Mouse (Mus musculus) brown adipose tissue, adult 24 weeks (tissue): Measurements from ENCODE around the gene Ccnt2. TPM values are rescaled to one million over a fixed set of nuclear protein-coding genes. Genes with fewer than 3 reads are reported as not detected.
"Not testable (repeated sequence)": the region's sequence is repeated elsewhere in the genome, so short reads cannot be mapped to it uniquely, and the experiment has no call there.

Experiments
- H3K27ac ChIP-seq: fragments of 200-500 bp; replicated peaks from 2 replicates; pipeline ENCODE4 v1.5.1; 2012; ENCODE audit warnings: low read depth, mild to moderate bottlenecking, low read length
- H3K4me1 ChIP-seq: fragments of 200-500 bp; 2 replicates; pipeline ENCODE4 v1.6.1; 2012; ENCODE audit warnings: low read length, mixed read lengths; ENCODE audit not compliant: control insufficient read depth, insufficient read depth, insufficient read length
- H3K4me3 ChIP-seq: fragments of 200-500 bp; 2 replicates; pipeline ENCODE4 v1.5.1; 2012; ENCODE audit warnings: low read depth, mild to moderate bottlenecking, low read length, moderate library complexity; ENCODE audit not compliant: insufficient read depth
- polyA plus RNA-seq: library from polyadenylated mRNA; stranded (reverse); fragments of >200 nt; gene quantifications from 2 replicates; pipeline ENCODE4 v1.2.4, GENCODE M21; 2012; ENCODE audit not compliant: missing spikeins, insufficient read depth, insufficient read length

The Ccnt2 gene
- polyA plus RNA-seq = 9.3 and 12.0 TPM in 2 replicates

DNA sequence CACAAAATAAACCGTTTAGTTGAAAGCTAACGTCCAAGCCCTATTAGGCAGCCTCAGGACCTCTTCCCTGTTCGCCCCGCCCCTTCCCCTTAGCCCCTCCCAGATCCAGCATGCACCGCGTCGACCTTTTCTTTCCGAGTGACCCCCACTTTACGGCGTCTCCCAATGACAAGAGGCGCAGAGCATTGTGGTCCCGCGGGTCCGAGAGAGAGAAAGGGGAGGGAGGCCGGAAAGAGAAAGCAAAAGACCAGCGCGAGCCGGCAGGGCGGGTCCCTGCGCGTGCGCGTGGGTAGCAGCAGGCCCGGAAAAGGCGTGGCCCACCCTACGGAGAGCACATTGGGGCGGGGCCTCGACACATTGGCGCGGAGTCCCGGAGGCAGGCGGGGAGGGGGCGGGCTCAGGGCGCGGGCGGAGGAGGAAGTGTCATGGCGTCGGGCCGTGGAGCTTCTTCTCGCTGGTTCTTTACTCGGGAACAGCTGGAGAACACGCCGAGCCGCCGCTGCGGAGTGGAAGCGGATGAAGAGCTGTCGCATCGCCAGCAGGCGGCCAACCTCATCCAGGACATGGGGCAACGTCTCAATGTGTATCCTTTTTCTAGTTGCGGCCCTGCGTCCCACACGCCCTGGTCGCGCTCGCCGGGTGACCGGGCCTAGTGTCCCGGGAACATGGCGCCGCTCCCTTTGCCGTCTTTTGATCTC is at the start of gene Ccnt2:
Ccnt2 (plus strand) TSS at position 362 of the 698 bp plus-strand sequence.
- peak within 1 kb of the TSS; percentile 96 for H3K27ac ChIP-seq
- H3K4me3 ChIP-seq = peak within 1 kb of the TSS; percentile 87

DNA sequence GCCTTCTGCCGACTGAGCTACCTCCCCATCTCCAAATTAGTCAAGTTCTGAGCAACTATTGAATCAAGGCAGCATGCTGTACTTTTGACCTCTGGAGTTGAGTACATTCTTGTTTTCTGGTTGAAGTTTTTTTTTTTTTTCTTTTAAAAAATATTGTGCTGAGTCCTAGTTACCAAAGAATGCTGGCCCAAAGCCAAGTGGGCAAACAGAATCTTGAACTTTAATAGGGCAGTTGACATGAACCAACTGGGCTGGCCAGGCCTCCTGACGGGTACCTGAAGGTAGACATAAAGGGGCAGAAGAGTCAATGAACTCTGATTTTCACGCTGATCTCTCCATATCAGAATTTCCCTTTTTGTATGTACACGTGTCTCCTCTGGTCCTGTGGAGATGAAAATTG is 44.9 kb upstream of the Ccnt2 start, which contains the start of gene Acmsd:
Acmsd (plus strand) TSS at position 318 of the 400 bp plus-strand sequence.
- Histone ChIP-seq H3K4me1 (no peaks in the 10 kb centered on the region), H3K27ac (no peak within 1 kb of the TSS), H3K4me3 (no peak within 1 kb of the TSS)

More for the DNA sequence above, at the start of gene Ccnt2:
- H3K4me1 ChIP-seq = peaks cover 7% of the 10 kb centered on the region; the same call in 1 of the 2 replicates

DNA sequence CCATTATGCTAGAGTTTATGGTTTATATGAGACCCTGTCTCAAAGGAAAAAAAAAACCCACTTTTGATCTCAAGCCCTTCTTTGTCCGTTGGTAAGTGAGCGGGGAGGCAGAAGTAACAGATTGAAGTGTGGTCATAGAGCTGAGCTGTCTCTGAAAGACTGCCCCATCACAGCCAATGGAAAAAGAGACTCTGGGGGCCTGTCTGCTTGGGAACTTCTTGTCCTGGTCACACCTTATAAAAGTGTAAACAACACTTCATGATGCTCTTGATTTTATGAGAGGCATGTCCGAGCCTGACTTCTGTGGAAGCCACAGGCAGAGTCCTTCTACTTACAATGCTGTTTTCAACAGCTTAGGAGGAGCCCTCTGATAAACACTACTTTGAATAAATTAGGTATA is 42.9 kb upstream of the Ccnt2 start:
- H3K4me1 ChIP-seq = no peaks in the 10 kb centered on the region
- no peak overlapping the region for H3K4me3 ChIP-seq
- H3K27ac ChIP-seq = no peak overlapping the region

DNA sequence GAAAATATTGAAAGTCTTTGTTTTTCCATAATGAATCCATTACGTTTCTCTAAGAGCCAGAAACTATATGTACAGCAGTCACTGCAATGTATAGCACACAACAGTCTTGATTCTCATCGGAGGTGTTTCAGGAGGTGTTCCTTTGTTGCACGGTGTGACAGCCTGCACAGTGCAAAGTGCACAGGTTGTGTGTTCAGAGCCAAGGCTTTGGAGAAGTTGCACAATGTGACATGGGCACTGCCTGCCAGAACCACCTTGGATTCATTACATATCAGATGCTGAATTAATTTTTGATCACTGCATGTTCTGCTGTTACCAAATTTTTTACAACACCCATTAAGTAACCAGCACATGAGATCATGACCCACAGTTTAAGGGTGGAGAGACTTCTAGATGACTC is 41.5 kb upstream of the Ccnt2 start:
- Histone ChIP-seq H3K4me3 (no peak overlapping the region), H3K4me1 (no peaks in the 10 kb centered on the region), H3K27ac (no peak overlapping the region)

DNA sequence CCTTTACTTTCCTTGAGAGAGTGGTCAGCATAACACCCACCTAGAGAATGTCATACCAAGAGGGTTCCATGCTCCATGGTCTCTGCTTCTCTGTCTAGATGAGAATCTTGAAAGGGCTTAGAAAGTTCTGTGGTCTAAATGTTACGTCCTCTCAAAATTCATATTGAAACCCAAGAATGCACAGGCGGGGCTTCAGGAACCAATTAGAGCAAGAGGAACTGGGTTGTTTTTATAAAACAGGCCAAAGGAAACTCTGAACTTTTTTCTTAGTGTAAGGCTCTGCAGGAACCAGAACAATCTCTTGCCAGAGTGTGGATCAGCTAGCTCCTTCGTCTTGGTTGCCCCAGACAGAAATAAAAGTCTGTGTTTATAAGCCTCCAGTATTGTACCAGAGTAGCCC is 41.1 kb upstream of the Ccnt2 start:
- Histone ChIP-seq H3K4me3 (no peak overlapping the region), H3K27ac (no peak overlapping the region), H3K4me1 (no peaks in the 10 kb centered on the region)

DNA sequence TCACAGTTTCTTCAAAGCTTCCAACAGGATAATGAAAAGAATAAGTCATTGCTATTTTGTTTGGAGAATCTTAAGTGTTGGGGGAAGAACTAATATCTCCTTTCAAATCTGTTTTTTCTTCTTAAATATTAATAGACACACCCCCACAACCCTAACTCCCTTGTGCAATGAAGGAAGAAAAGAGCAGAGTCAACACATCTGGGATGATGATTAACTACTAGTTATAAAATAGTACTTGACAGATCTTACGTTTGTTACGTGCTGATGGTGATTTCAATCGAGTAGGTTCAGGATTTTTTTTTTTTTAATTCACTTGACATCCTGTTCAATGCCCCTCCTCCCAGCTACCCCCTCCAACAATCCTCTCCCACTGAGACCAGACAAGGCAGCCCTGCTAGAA is 38.6 kb upstream of the Ccnt2 start:
- Histone ChIP-seq H3K4me1 (no peaks in the 10 kb centered on the region), H3K4me3 (no peak overlapping the region), H3K27ac (no peak overlapping the region)

DNA sequence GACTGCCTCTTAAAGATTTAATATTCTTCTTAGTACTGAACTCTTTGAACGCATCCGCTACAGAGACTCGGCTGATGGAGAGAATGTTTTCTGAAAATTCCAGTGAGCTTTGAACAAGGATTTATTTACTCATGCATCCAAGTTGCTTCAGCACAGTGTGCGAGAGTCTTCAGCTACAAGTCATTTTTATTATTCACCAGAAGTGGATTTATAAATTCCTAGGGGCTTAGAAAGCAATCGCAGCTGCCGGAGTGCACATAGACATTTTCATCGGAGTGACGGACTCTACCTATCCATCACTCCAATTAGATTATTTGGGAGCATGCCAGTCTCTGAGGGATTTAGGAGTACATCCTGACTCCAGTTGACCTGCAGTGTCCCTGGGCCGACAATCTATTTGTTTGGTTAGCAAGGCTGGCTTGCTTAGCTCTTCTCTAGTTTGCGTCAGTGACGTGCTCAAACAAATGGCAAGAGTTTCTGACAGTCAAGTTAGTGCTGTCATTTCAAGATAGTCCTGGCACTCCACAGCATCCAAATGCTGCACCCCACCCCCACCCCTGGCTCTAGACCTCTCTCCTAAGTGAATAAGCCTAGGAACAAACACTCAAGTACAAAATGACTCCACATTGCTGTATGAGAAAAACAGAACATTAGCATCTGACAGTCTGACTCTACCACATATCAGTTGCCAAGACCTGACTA is 23.4 kb upstream of the Ccnt2 start:
- Histone ChIP-seq H3K4me1 (no peaks in the 10 kb centered on the region), H3K27ac (no peak overlapping the region), H3K4me3 (no peak overlapping the region)

DNA sequence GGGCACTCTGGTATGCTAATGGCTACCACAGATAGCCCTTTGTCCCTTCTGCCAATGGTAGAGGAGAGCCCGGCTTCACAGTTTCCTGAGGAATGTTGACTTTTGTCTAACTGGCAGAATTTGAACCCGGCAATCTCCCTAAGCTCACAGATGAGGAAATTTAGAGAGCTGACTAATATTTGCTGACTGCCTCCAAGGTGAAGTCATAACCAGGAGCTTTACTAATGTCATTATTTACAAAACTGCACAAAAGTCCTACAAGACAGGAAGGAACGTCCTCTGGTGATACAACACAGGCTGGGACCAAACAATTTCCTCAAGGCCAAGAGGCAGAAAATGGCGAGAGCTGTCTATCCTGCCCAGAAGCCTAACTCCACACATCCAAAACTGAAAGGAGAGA is 18.2 kb upstream of the Ccnt2 start:
- H3K4me3 ChIP-seq = no peak overlapping the region
- H3K27ac ChIP-seq = no peak overlapping the region
- H3K4me1 ChIP-seq = no peaks in the 10 kb centered on the region

DNA sequence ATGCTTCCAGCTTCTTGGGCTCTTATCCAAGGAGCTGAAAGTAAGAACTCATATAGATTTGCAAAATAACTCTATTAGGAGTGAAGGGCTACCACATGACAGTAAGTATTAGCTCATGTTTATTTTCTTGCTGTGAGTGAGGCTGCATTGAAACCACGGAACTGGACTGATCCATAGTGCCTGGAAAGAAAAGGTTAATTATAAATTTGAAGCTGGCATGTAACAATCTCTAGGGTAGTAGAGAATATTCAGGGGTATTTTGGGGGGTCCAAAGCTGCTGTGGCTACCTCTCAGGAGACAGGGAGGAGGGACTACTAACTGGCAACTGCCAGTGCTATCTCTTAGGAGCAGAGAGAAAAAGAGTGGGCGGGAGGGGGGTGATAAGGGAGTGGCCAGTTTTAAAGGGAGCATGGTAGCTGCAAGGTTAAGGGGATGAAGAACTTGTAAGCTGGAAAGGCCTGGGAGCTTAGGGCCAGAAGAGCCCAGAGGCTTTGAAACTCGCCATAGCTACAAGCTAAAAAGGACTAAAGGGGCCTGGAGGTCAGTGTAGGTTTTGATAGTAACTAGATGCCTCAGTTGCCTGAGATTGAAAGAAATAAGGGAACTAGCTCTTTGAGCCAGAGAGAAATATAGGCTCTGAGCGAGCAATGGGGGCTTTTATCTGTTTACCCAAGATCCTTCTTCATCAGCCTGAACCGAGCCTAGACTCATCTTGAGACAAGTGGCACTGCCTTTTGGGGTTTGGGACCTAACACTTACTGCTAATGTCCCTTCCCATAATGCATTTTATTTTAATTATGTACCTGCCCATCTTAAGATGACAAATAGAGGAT is 17.4 kb upstream of the Ccnt2 start:
- Histone ChIP-seq H3K27ac (no peak overlapping the region), H3K4me1 (no peaks in the 10 kb centered on the region), H3K4me3 (no peak overlapping the region)

DNA sequence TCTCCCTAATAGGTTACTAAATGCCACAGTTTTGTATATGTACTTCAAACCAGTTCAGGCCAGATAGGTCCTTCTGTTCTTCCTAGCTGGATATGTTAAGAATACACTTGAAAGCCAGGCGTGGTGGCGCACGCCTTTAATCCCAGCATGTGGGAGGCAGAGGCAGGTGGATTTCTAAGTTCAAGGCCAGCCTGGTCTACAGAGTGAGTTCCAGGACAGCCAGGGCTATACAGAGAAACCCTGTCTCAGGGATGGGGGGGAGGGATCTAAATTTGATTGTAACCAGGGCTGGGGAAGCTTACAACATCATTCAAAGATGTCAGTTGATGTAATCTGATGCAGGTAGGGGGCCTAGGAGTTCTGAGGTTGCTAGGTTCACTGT is 16.8 kb upstream of the Ccnt2 start:
- H3K27ac ChIP-seq, H3K4me3 ChIP-seq, H3K4me1 ChIP-seq: not testable (repeated sequence)

DNA sequence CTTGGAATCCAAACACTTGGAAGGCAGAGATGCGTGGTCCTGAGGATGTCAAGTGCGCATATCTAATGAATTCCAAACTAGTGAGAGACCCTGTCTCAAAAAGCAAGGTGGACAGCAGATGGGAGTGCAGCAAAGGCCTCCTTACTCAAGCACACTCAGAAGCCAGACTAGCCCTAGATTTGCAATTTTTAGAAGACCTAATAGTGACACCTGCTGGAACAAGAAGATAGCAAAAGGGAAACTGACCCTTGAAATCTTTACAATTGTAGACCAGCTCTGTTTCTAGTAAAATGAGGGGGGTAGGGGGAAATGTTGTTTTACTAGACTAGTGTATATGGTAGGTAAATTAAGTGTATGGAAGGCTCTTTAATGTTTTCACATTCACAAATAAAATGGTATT is 8.5 kb upstream of the Ccnt2 start:
- no peak overlapping the region for H3K27ac ChIP-seq
- no peaks in the 10 kb centered on the region for H3K4me1 ChIP-seq
- no peak overlapping the region for H3K4me3 ChIP-seq

DNA sequence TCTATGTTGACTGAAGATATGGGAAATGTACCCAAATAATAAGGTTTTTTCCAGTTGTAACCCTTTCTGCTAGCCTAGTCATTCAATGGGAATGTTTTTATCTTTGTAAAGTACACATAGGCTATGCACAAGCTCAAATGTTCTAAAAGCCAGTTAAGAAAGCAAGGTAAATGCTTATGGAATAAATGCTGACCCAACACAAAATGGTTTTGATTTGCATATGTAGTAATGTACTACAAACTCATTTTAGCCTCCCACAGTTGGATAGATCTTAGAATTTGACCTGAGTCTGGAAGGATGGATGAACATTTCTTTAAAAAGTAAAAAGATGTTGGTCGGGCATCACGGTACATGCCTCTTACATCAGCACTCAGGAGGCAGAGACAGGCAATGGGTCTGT is 7.2 kb upstream of the Ccnt2 start:
- Histone ChIP-seq H3K4me1 (no peaks in the 10 kb centered on the region), H3K27ac (no peak overlapping the region), H3K4me3 (no peak overlapping the region)

DNA sequence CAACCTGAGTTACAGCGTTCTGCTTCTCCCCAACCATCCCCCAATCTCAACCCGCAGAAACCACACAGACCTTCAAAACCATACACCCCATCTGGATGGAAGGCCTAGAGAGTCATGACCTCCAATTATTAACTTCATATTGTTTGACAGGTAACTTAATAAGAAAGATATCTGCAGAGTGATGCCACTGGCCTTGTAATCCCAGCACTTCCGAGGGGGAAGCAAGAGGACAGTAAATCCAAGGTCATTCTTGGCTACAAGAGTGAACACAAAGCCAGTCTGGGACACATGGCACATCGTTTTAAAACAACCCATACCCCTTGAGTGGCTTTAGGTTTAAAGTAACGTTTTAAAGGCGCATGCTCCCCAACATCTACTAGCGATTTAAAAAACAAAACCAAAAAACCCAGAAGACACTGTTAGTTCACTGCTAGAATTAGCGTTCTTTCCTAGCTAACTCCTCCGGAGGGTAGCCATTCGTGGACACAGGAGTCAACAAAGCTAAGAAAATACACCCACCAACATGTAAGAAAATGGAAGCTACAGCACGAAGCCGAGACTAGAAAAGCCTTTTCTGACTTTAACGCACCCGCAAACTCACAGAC is 664 bp upstream of the Ccnt2 start:
- peaks cover 7% of the 10 kb centered on the region; the same call in 1 of the 2 replicates for H3K4me1 ChIP-seq
- peak overlapping the region; percentile 90 for H3K27ac ChIP-seq
- peak overlapping the region; percentile 85 for H3K4me3 ChIP-seq

DNA sequence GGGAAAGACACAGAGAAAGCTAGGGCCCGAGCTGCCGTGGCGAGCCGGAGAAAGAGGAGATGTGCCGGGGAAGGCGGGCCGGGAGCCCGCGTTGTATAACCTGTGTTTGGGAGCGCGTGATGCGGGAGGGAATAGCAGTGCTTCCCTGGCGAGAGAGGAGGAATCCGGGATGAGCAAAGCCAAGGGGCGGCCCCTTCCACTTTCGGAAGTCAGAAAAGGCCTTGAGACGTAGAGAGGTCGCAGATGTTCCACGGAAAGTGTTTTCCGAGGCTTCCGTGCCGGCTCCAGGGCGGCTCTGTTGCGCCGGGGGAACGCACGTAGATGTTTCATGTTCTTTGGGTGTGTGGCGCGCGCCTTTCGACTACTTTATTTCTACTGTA is 527 bp downstream of the Ccnt2 start:
- H3K4me3 ChIP-seq = peak overlapping the region; percentile 87
- H3K27ac ChIP-seq = peak overlapping the region; percentile 96
- peaks cover 7% of the 10 kb centered on the region; the same call in 1 of the 2 replicates for H3K4me1 ChIP-seq

DNA sequence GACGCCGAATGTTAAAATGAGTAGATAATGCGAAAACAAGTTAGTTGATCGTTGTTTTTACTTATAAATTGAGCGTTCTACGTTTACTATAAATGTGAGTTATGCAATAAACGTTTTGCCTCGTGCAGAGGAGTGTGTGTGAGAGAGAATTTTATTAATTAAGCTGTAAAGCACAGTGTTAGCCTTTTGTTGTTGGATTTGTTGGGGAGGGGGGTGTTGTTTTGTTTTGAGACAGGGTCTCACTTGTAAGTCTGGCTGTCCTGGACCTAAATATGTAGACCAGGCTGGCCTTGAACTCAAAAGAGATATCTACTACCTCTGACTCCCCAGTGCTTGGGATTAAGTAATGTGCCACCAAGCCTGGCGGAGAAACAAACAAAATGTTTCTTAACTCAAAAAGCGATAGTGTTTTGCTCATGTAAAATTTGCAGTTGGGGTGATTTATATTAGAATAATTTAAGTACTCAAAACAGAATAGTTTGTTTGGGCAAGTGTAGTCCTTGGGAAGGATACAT is 1.3 kb downstream of the Ccnt2 start:
- Histone ChIP-seq H3K27ac (no peak overlapping the region), H3K4me1 (peaks cover 7% of the 10 kb centered on the region), H3K4me3 (peak overlapping the region; percentile 54)
